Mouse (Mus musculus): ENCODE data around the gene Dnajc5g.

Gene Dnajc5g

GRCm38 (mm10) chr5:31110781-31111180 lies 4.7 kb downstream of the Dnajc5g start:
- DNase-seq, result no peak

- DNase-seq, result no peak
Measured at GRCm38 (mm10) chr5:31116354-31116753, 10.3 kb downstream of the Dnajc5g start, which contains the start of gene Trim54. Gene Trim54 (plus strand): TSS chr5:31116712.

- no peak for DNase-seq
Measured at GRCm38 (mm10) chr5:31116912-31117311, 10.8 kb downstream of the Dnajc5g start.

- DNase-seq, result no peak
Measured at GRCm38 (mm10) chr5:31121111-31121510, 15.0 kb downstream of the Dnajc5g start.

- DNase-seq, result no peak
Measured at GRCm38 (mm10) chr5:31123481-31123880, 17.4 kb downstream of the Dnajc5g start.

DNA sequence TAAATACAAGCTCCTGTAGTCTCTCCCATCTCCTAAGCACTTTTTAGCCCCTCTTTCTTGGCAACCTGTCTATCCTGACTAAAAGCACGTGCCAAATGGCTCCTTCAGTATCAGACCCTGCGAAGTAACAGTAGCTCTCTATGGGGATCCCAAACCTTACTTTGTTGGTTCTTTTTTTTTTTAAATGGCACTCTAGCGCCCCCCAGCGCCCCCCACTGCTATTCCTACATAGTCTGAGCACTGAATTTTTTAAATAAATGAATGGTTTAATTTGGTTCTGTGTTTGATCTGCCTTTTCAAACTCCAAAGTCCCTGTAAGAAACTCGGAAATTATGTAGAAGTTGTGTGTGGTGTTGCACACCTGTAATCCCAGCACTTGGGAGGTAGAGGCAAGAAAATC lies 20.0 kb downstream of the Dnajc5g start:
- DNase-seq, result no peak

DNA sequence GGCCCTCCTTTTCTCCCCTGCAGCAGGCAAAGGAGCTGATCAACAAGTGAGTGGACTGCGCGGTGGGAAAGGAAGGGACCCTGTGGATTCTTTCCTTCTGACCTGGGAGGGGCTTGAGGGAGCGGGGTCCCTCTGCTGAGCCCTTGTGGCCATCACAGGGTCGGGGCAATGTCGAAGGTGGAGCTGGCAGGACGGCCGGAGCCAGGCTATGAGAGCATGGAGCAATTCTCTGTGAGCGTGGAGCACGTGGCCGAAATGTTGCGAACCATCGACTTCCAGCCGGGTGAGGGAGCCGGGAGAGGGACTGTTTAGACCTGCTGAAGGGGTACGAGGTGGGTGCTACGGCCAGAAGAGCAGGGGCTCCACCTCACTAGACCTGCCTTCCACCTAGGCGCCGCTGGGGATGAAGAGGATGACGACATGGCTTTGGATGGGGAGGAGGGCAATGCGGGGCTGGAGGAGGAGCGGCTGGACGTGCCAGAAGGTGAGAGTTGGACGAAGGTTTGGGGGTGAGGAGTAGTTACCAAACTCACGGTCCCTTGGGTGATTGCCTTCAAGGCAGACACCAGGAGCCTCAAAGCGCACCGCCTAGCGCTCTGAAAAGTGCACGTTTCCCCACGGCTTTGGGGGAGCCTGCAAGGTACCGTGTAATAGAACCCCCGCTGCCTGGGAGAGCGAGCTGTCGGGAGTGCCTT lies 30.8 kb downstream of the Dnajc5g start:
- DNase-seq, result no peak

- no peak for DNase-seq
Measured at GRCm38 (mm10) chr5:31137658-31138057, 31.6 kb downstream of the Dnajc5g start.

GRCm38 (mm10) chr5:31138241-31138967 lies 32.3 kb downstream of the Dnajc5g start, which contains the start of gene Ucn:
Gene Ucn (minus strand): TSS chr5:31138829.
- DNase-seq, result no peak

GRCm38 (mm10) chr5:31138968-31139425 lies 32.9 kb downstream of the Dnajc5g start:
- DNase-seq, result no peak

- DNase-seq, result no peak
Measured at GRCm38 (mm10) chr5:31149781-31150180, 43.7 kb downstream of the Dnajc5g start.

DNA sequence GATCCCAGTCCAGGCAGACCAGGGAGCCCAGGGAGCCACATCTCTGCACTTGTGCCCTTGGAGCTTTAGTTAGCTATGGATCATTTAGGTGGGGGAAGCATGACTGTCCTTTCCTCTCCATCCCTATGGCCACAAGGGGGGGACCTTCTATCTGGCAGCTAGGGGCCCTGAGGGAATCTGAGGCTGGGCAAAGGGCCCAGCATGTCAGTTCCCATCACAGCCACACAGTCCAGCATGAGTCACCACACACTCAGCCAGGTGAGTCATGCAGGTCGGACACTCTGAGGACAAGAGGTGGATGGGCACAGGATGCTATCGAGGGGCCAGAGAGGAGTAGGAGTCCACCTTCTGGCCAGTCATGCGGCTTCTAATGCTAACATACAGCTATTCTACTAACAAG lies 45.7 kb downstream of the Dnajc5g start:
- peak; percentile 68 for DNase-seq

DNA sequence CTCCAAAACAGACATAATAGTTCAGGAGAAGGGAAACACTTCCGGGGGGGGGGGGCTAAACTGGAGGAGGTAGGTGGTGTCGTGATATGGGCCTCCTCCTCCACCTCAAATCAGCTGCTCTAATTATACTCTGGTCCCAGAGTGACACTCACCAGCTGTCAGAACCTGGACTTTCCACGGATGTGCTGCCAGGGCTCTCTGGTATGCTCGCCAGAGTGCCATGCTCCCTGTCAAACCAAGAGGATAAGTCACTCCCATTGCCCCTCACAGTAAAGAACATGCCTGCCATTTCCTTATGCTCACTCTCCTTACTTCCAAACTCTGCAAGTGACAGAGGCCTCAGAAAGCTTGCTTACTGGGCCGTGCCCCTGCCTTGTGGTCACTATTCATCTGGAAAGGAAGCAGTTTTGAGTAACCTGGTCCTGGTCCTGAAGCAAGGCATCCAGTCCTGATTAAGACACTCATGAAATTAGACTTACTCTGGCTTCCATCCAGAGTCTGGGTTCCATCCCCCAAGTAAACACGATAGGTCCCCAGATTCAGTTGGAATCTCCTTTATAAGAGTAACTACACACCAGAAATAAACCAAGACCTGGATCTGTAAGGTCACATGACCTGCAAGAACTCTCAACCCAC lies 47.5 kb downstream of the Dnajc5g start:
- DNase-seq, result no peak

DNA sequence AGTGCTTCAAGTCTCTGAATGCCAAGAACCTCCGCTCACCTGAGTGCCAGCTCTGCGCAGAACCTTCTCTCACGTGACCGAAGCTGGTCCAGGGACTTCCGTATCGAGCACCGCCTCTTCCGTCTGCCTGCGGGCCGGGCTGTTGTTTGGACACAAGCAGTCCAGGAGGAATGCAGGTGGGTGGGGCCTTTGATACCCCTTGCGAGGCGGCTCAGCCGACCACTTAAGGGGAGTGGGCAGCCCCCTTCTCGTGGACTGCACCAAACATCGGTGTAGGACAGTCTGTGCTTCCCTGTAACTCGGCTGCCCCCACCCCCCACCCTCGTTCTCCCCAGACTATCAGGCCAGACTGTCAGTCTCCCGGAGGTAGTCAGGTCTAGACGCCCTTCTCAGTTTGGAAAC lies 48.1 kb downstream of the Dnajc5g start, which contains the start of gene Mpv17:
Mpv17 (minus strand) TSS at position 100 of the 402 bp plus-strand sequence.
- DNase-seq, result peak; percentile 88

All from cerebellum, adult 9-10 months (tissue).